Mouse (Mus musculus) thymus, postnatal 0 days (tissue): ENCODE measurements around the gene Stub1. TPM values are rescaled to one million over a fixed set of nuclear protein-coding genes. Genes with fewer than 3 reads are reported as not detected.
A peak's percentile ranks its signal among the peaks of the same experiment; 100 is the strongest.
"Not testable (repeated sequence)": the region's sequence is repeated elsewhere in the genome, so short reads cannot be mapped to it uniquely, and the experiment has no call there.

ENCODE experiments used
- DNase-seq: peaks from one replicate; pipeline ENCODE4 v3.0.0-alpha.2; 2015; ENCODE audit warnings: low spot score
- polyA plus RNA-seq: library from polyadenylated mRNA; unstranded; fragments of >200 nt; fragmentation: Nextera tagmentation; extraction: Ambion mirVana; gene quantifications from 2 replicates; pipeline ENCODE4 v1.2.1, GENCODE M21; 2015

Gene Stub1
- polyA plus RNA-seq, 1 experiment from 2014 or later, result 181 TPM

DNA sequence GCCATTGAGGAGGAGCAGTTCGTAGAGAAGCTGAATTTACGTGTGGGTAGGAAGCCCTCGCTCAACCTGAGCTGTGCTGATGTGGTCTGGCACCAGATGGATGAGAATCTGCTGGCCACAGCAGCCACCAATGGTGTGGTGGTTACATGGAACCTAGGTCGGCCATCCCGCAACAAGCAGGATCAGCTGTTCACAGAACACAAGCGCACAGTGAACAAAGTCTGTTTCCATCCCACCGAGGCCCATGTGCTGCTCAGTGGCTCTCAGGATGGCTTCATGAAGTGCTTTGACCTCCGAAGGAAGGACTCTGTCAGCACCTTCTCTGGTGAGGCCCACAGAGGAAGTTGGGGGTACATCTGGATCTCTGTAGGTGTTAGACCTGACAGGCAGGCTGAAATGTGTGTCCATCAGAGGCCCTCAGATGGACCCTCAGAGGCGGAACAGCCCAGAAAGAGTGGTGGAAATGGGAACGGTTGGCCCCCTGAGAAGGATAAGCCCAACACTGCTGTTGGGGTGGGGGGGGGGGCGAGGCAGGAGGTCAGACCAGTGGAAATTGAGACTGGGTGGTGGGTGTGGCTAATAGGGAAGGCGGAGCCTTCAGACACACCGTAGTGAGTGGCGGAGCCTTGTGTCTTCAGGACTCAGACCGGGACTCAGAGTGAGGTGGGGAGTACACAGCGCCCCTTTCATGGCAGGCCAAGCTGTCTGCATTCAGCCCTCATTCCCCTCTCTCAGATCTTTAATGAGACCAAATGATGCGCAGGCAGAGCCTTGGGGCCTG lies 8.7 kb downstream of the Stub1 start:
- DNase-seq, result no peak

- DNase-seq, result peak; percentile 89
These were observed 9.8 kb downstream of the Stub1 start, which contains the start of gene Wdr24 for GRCm38 (mm10) chr17:25823452-25823851. Gene Wdr24 (plus strand): TSS chr17:25823627.

- no peak for DNase-seq
These were observed 14.1 kb downstream of the Stub1 start for GRCm38 (mm10) chr17:25818851-25819780.

DNA sequence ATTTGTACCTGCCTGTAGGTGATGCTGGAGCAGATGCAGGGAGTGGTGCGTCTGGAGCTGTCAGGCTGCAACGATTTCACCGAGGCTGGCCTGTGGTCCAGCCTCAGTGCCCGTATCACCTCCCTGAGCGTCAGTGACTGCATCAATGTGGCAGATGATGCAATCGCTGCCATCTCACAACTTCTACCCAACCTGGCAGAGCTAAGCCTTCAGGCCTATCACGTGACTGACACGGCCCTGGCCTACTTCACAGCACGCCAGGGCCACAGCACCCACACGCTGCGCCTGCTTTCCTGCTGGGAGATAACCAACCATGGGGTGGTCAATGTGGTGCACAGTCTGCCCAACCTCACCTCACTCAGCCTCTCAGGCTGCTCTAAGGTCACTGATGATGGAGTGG lies 15.5 kb downstream of the Stub1 start:
- no peak for DNase-seq

- DNase-seq, result peak; percentile 83
These were observed 19.7 kb downstream of the Stub1 start for GRCm38 (mm10) chr17:25813471-25813870.

DNA sequence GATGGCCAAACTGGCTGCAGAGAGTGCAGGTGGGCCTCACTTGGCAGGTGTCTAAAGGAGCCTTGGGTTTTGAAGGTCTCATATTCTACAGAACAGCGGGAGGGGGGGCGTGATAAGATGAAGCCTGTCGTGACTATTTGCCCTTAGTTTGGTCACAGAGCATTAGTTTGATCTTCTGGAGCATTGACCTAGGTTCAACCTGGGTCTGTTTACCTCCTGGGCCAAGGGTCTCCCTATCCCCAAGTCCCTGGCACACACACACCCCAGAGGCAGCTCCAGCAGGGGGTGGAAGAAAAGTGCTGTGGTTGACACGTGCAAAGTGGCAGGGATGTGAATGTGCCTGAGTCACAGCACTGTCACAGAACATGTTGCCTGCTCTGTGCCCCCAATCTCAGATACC lies 22.3 kb downstream of the Stub1 start:
- no peak for DNase-seq

GRCm38 (mm10) chr17:25809606-25810340 lies 23.4 kb downstream of the Stub1 start:
- DNase-seq, result no peak

DNA sequence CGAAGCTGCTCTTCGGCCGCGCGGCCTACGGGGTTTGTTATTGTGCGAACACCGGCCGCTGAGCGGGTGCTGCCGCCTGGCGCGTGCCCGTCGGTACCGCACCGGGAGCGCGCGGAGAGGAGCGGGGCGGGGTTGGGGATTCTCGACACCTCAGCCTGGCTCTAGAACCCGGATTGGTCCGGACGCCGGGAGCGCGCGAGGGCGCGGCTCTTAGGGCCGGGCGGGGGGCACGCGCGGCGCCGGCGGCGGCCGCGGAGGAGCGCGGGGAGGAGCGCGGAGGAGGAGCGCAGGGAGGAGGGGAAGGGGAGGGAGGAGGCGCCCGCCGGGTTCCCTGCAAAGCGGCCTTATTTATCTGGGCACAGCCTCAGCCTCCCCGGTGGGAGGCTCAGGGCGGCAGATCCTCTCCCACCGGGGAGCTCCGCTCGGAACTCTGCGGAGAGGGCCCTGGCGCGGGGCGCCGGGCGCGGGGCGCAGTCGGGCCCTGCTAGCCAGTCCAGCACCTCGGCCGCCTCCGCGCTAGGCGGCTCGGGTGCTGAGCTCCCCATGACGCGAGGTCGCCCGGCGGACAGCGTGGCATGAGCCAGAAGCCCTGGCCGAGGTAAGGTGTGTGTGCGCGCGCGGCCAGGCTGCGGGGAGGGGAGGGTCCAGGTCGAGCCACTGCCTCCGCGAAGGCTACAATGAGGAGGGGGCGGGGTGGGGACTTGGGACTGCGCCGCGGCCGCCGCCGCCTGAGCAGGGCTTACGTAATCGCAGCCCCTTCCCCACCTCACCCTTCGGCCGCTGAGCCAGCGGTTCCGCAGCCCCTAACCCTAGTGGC lies 24.2 kb downstream of the Stub1 start, which contains the start of gene Fbxl16:
Gene Fbxl16, plus strand, starts transcription at position 297 of the 817 bp plus-strand sequence.
- DNase-seq, result no peak

DNA sequence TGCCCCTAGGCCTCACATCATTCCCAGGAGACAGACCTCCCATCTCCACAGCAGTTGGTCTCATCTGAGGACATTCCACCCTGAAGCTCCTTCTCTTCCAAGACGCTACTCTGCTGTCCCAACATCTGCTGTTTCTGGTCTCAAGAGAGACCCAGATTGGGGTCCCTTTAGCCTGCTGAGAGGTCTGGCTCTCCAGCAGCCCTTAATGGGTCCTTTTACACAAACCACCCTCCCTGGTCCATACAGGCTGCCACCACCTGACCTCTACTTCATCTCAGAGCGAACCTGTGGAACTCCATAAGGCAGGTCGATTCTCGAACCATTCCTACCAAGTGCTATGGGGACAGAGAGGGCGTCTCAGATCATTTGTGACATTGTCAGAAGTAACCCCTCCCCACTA lies 25.2 kb downstream of the Stub1 start:
- DNase-seq, result no peak

GRCm38 (mm10) chr17:25807452-25807851 lies 25.8 kb downstream of the Stub1 start:
- DNase-seq, result not testable (repeated sequence)

GRCm38 (mm10) chr17:25806507-25806906 lies 26.7 kb downstream of the Stub1 start:
- DNase-seq, result no peak

GRCm38 (mm10) chr17:25802825-25803517 lies 30.2 kb downstream of the Stub1 start:
- DNase-seq, result no peak

- DNase-seq, result peak; percentile 82
These were observed 32.2 kb downstream of the Stub1 start for GRCm38 (mm10) chr17:25801029-25801428.

- peak; percentile 89 for DNase-seq
These were observed 36.2 kb downstream of the Stub1 start, which contains the start of gene Metrn for GRCm38 (mm10) chr17:25796951-25797369. Gene Metrn (minus strand): TSS chr17:25797136.

DNA sequence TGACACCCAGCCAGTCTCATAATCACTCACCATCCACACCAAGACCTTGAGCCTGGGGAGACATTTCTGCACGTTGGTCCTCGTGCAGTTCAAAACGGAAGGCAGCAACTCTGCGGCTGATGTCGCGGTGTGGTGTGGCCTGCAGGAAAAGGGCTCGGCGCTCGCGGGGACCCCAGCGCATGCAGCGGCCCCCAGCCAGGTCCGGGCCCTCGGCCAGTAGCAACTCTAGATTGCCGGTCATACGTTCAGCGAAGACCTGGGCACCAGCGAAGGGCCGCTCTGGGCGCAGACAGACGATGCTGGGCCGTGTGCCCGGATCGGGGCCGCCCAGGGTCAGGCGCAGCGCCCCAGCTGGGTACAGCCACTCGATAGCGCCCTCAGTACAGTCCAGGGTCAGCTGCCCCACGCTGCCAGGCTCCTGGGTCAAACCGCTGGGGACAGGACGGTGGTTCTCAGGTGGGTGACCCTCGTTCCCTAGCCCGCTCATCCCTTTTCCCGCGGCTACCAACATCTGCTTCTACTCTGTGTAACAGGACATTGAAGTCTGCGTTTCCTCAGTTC lies 36.9 kb downstream of the Stub1 start:
- DNase-seq, result no peak

DNA sequence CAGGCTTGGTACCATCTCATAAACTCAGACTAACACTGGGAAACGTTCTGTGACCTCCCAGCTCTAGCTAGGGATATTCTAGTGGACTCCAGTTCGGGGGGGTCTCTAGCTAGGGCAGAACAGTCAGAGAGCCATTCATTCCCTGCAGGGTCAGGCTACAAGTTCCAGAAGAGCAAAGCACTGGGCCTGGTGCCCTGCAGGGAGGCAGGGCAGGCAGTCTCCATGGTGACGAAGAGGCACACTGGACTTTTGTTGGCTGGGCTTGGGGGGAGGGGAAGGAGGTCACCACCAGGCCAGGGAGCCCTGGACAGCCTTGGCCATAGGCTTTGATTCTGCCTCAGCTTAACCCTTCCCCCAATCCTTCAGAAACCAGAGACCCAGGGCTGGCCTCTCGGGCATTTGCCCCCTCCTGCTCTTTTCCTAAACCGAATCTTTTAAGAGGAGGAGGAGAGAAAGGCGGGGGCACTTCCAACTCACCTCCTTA lies 37.6 kb downstream of the Stub1 start, which contains the start of gene AC134908.4:
Gene AC134908.4, minus strand, starts transcription at position 51 of the 484 bp plus-strand sequence.
- no peak for DNase-seq

DNA sequence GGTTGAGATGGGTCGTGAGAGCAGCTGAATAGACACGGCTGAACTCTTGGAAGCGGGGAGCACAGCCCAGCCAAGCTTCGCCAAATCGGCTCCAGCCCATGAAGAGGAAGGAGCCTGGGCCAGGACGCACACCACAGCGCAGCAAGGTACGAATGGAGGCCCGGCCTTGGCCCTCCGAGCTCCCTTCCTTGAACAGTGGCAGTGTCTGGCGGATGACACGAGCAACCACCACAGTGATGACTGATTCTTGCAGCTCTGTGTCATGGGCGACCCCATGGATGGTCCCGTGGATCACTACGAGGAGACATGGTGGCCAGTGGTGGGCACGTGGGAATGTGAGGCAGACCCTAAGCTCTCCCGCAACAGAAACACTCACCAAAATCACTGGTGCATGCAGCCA lies 38.2 kb downstream of the Stub1 start:
- DNase-seq, result no peak

DNA sequence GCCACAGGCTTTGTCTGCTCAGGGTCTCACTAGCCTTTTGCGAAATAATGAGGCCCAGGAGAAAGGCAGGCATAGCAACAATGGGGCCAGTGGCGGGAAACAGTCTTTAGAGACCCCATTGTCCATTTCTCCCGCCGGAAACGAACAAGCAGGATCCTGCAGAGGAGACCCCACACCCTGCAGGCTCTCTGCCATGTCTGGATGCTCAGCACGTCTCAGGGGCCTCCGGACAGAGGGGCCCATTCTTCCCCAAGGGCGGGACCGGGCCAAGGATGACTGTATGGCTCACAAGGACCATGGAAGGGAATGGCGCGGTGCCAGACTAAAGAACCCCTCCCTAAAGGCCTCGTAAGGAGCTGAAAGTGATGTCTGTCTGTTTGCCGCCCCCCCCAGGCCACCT lies 39.0 kb downstream of the Stub1 start:
- DNase-seq, result no peak

DNA sequence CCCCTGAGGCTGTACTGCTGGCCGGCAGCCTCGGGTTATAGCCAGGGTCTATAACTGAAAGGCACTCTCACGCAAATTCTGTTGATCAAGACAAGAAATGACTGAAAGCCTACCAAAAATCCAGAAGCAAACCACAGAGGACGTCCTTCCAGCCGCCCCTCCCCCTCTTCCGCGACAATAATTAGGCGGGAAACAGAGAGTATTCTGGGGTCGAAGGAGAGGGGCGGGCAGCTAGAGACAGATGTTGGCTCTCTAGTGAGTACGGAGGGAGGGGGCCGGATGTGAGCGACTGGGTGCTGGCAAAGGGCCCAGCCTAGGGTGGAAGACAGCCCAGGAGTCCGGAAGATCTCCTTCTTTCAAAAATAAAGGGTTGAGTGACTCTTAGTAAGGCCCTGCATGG lies 40.6 kb downstream of the Stub1 start, which contains the start of gene Fam173a:
Gene Fam173a, minus strand, starts transcription at position 287 of the 400 bp plus-strand sequence.
- DNase-seq, result peak; percentile 87
